Mouse (Mus musculus): ENCODE results near the gene Ninj2. TPM values are rescaled to one million over a fixed set of nuclear protein-coding genes. Genes with fewer than 3 reads are reported as not detected.

Gene Ninj2
- polyA plus RNA-seq, 1 experiment: not detected

DNA sequence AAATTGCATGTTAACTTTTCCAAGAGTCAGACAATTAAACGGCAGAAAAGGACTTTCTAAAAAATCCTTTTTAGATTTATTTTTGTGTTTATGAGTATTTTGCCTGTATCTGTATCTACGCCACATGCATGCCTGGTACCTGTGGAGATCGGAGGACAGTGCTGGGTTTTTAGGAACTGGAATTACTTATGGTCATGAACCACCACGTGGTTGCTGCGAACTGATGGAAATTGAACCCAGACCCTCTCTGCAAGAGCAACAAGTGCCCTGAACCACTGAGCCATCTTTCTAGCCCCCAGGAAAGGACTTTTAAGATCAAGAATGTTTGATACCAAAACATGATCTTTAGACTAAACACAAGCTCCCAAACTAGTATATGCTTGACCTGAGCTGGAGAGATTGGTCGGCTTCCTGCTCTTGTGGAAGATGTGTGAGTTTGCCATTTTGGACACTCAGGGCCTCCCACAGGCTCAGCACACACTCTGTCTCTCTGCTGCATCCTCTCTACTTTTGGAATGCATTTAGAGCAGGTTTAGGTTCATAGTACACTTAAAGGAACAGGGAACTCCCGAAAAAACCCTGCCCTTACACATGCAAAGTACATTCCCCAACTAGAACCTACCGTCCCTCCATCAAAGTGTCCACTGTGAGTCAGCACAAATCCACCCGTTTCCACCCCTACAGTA is 1.1 kb downstream of the Ninj2 start:
- Histone ChIP-seq H3K79me3 (ENCODE audit: low read depth) (no peaks in the 10 kb centered on the region), H3K4me3 (ENCODE audit: insufficient read depth, poor library complexity, severe bottlenecking) (no peak overlapping the region), H3ac (ENCODE audit: control insufficient read depth, insufficient read length, low read depth) (no peak overlapping the region), H3K27me3 (ENCODE audit: control insufficient read depth, insufficient read depth, insufficient read length) (no peaks in the 10 kb centered on the region), H3K79me2 (ENCODE audit: control insufficient read depth, insufficient read depth) (no peaks in the 10 kb centered on the region), H3K36me3 (ENCODE audit: control insufficient read depth, insufficient read depth) (no peaks in the 10 kb centered on the region)
- TF ChIP-seq MYOG (IDR thresholded peaks at IDR 0.05; ENCODE audit: control insufficient read depth, extremely low read depth, insufficient read length) (no peak), CTCF (IDR thresholded peaks at IDR 0.05; ENCODE audit: control insufficient read depth, insufficient read depth, insufficient read length) (no peak), USF1 (IDR thresholded peaks at IDR 0.05; ENCODE audit: low read depth) (no peak), FOSL1 (IDR thresholded peaks at IDR 0.05; ENCODE audit: insufficient read depth, low read length, poor library complexity, severe bottlenecking) (no peak), MAX (IDR thresholded peaks at IDR 0.05) (no peak), CEBPB (IDR thresholded peaks at IDR 0.05; ENCODE audit: low read depth) (no peak), MYOD1 (IDR thresholded peaks at IDR 0.05; ENCODE audit: control insufficient read depth, insufficient read length, low read depth) (no peak)

DNA sequence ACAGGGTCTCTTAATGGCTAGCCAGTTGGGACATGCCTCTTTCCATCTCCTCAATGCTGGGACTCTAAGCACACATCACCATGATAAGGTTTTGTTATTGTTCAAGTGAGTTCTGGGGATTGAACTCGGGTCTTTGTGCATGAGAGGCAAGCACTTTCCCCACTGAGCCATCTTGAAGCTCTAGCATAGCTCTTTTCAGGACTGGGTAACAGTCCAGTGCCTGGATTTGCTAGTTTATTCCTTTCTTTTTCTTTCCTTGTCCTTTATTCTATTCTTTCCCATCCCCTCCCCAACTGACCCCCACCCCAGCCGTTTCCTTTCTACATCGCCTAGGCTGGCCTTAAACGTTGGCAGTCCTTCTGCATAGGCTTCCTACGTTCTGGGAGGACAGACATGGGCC is 1.9 kb downstream of the Ninj2 start:
- Histone ChIP-seq H3K79me3 (ENCODE audit: low read depth) (no peaks in the 10 kb centered on the region), H3K27me3 (ENCODE audit: control insufficient read depth, insufficient read depth, insufficient read length) (no peaks in the 10 kb centered on the region), H3K4me3 (ENCODE audit: insufficient read depth, poor library complexity, severe bottlenecking) (no peak overlapping the region), H3K79me2 (ENCODE audit: control insufficient read depth, insufficient read depth) (no peaks in the 10 kb centered on the region), H3ac (ENCODE audit: control insufficient read depth, insufficient read length, low read depth) (no peak overlapping the region), H3K36me3 (ENCODE audit: control insufficient read depth, insufficient read depth) (no peaks in the 10 kb centered on the region)
- TF ChIP-seq CTCF (IDR thresholded peaks at IDR 0.05; ENCODE audit: control insufficient read depth, insufficient read depth, insufficient read length) (no peak), USF1 (IDR thresholded peaks at IDR 0.05; ENCODE audit: low read depth) (no peak), MYOG (IDR thresholded peaks at IDR 0.05; ENCODE audit: control insufficient read depth, extremely low read depth, insufficient read length) (no peak), MAX (IDR thresholded peaks at IDR 0.05) (no peak), FOSL1 (IDR thresholded peaks at IDR 0.05; ENCODE audit: insufficient read depth, low read length, poor library complexity, severe bottlenecking) (no peak), MYOD1 (IDR thresholded peaks at IDR 0.05; ENCODE audit: control insufficient read depth, insufficient read length, low read depth) (no peak), CEBPB (IDR thresholded peaks at IDR 0.05; ENCODE audit: low read depth) (no peak)

DNA sequence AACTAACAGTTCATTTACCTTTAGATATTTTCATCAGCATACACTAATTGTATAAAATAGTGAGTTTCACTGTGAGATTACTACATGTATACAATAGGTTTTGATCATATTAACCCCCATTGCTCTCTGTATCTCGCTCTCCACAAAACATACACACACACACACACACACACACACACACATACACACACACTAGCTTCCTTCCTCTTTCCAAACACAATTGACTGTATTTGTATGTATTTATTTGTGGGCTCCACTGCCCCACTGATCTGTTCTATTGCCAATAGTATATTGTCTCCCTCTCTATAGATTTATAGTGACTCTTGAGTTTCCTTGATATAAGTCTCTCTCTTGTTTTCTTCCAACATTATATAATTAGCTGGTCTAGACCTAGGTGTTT is 2.4 kb downstream of the Ninj2 start:
- Histone ChIP-seq H3K27me3 (ENCODE audit: control insufficient read depth, insufficient read depth, insufficient read length) (no peaks in the 10 kb centered on the region), H3K79me3 (ENCODE audit: low read depth) (no peaks in the 10 kb centered on the region), H3K4me3 (ENCODE audit: insufficient read depth, poor library complexity, severe bottlenecking) (no peak overlapping the region), H3K79me2 (ENCODE audit: control insufficient read depth, insufficient read depth) (no peaks in the 10 kb centered on the region), H3ac (ENCODE audit: control insufficient read depth, insufficient read length, low read depth) (no peak overlapping the region), H3K36me3 (ENCODE audit: control insufficient read depth, insufficient read depth) (no peaks in the 10 kb centered on the region)
- TF ChIP-seq MAX (IDR thresholded peaks at IDR 0.05): no peak
- TF ChIP-seq MYOG (IDR thresholded peaks at IDR 0.05; ENCODE audit: control insufficient read depth, extremely low read depth, insufficient read length): no peak

DNA sequence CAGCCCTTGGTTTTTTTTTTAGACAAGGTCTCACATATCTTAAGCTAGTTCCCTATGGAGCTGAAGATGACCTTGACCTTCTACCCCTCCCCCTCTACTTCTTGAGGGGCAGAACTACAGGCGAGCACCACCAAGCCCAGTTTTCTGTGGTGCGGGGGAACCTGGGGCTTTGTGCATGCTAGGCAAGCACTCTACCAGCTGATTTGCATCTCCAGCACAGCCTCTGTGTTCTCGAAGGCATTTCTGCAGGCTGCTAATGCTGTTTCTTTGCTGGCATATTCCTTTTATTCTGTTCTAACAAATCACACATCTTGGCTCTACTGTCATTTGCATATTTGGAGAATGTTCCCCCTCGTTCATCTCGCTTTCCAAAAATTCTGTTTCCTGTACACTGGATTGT is 6.2 kb downstream of the Ninj2 start:
- H3K36me3 ChIP-seq (ENCODE audit: control insufficient read depth, insufficient read depth): no peaks in the 10 kb centered on the region
- TF ChIP-seq MYOG (IDR thresholded peaks at IDR 0.05; ENCODE audit: control insufficient read depth, extremely low read depth, insufficient read length) (no peak), MYOD1 (IDR thresholded peaks at IDR 0.05; ENCODE audit: control insufficient read depth, insufficient read length, low read depth) (no peak), CEBPB (IDR thresholded peaks at IDR 0.05; ENCODE audit: low read depth) (no peak), CTCF (IDR thresholded peaks at IDR 0.05; ENCODE audit: control insufficient read depth, insufficient read depth, insufficient read length) (no peak), MAX (IDR thresholded peaks at IDR 0.05) (no peak), FOSL1 (IDR thresholded peaks at IDR 0.05; ENCODE audit: insufficient read depth, low read length, poor library complexity, severe bottlenecking) (no peak), USF1 (IDR thresholded peaks at IDR 0.05; ENCODE audit: low read depth) (no peak)
- H3ac ChIP-seq (ENCODE audit: control insufficient read depth, insufficient read length, low read depth): no peak overlapping the region
- no peaks in the 10 kb centered on the region for H3K79me3 ChIP-seq (ENCODE audit: low read depth)
- no peaks in the 10 kb centered on the region for H3K79me2 ChIP-seq (ENCODE audit: control insufficient read depth, insufficient read depth)
- H3K4me3 ChIP-seq (ENCODE audit: insufficient read depth, poor library complexity, severe bottlenecking): no peak overlapping the region
- H3K27me3 ChIP-seq (ENCODE audit: control insufficient read depth, insufficient read depth, insufficient read length): no peaks in the 10 kb centered on the region

DNA sequence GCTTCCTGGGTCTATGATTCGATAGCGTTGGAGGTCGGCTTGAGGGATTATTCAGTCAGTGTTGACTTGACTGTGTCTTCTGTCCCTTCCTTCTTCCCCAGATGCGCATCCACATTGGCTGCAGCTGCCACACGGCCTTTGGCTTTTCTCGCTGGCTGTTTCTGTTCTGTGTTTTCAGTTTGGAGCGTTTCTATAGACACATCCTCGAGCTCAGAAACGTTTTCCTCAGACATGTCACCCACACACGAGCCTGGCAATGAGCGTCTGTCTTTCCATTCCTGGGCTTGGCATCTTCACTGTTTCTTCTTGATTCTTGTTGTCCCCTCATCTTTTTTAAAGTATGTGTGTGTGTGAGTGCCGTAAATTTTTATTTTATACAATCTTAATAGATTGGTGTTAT is 8.1 kb downstream of the Ninj2 start:
- no peaks in the 10 kb centered on the region for H3K79me2 ChIP-seq (ENCODE audit: control insufficient read depth, insufficient read depth)
- no peak overlapping the region for H3ac ChIP-seq (ENCODE audit: control insufficient read depth, insufficient read length, low read depth)
- no peak overlapping the region for H3K4me3 ChIP-seq (ENCODE audit: insufficient read depth, poor library complexity, severe bottlenecking)
- TF ChIP-seq CEBPB (IDR thresholded peaks at IDR 0.05; ENCODE audit: low read depth): no peak
- TF ChIP-seq CTCF (IDR thresholded peaks at IDR 0.05; ENCODE audit: control insufficient read depth, insufficient read depth, insufficient read length): no peak
- TF ChIP-seq FOSL1 (IDR thresholded peaks at IDR 0.05; ENCODE audit: insufficient read depth, low read length, poor library complexity, severe bottlenecking): no peak
- no peak for TF ChIP-seq USF1 (IDR thresholded peaks at IDR 0.05; ENCODE audit: low read depth)
- TF ChIP-seq MAX (IDR thresholded peaks at IDR 0.05): no peak
- TF ChIP-seq MYOG (IDR thresholded peaks at IDR 0.05; ENCODE audit: control insufficient read depth, extremely low read depth, insufficient read length): no peak
- no peak for TF ChIP-seq MYOD1 (IDR thresholded peaks at IDR 0.05; ENCODE audit: control insufficient read depth, insufficient read length, low read depth)
- no peaks in the 10 kb centered on the region for H3K36me3 ChIP-seq (ENCODE audit: control insufficient read depth, insufficient read depth)
- no peaks in the 10 kb centered on the region for H3K27me3 ChIP-seq (ENCODE audit: control insufficient read depth, insufficient read depth, insufficient read length)
- no peaks in the 10 kb centered on the region for H3K79me3 ChIP-seq (ENCODE audit: low read depth)

DNA sequence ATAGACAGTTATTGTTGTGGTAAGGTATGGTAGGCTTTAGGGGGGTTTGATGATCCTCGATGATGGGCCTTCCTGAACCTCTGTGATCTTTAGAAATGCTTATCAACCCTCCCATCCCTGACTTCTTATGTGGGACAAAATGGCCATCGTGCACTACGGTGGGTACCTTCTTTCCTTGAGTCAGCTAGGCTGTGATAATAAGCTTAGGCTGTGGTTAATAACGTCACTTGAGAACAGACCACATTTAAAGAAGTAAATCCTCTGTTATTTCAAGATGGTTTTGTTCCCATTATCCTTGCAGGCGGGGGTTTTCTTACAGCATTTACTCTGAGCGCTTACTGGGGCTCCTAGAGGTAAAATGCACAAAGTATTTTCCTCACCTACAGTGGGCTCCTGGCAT is 8.8 kb downstream of the Ninj2 start:
- no peak for TF ChIP-seq MYOG (IDR thresholded peaks at IDR 0.05; ENCODE audit: control insufficient read depth, extremely low read depth, insufficient read length)
- no peak for TF ChIP-seq USF1 (IDR thresholded peaks at IDR 0.05; ENCODE audit: low read depth)
- no peak for TF ChIP-seq FOSL1 (IDR thresholded peaks at IDR 0.05; ENCODE audit: insufficient read depth, low read length, poor library complexity, severe bottlenecking)
- no peak for TF ChIP-seq CTCF (IDR thresholded peaks at IDR 0.05; ENCODE audit: control insufficient read depth, insufficient read depth, insufficient read length)
- no peak for TF ChIP-seq MAX (IDR thresholded peaks at IDR 0.05)
- no peak for TF ChIP-seq MYOD1 (IDR thresholded peaks at IDR 0.05; ENCODE audit: control insufficient read depth, insufficient read length, low read depth)
- TF ChIP-seq CEBPB (IDR thresholded peaks at IDR 0.05; ENCODE audit: low read depth): no peak
- Histone ChIP-seq H3K79me3 (ENCODE audit: low read depth) (no peaks in the 10 kb centered on the region), H3K27me3 (ENCODE audit: control insufficient read depth, insufficient read depth, insufficient read length) (no peaks in the 10 kb centered on the region), H3K4me3 (ENCODE audit: insufficient read depth, poor library complexity, severe bottlenecking) (no peak overlapping the region), H3K79me2 (ENCODE audit: control insufficient read depth, insufficient read depth) (no peaks in the 10 kb centered on the region), H3ac (ENCODE audit: control insufficient read depth, insufficient read length, low read depth) (no peak overlapping the region), H3K36me3 (ENCODE audit: control insufficient read depth, insufficient read depth) (no peaks in the 10 kb centered on the region)
